Mouse (Mus musculus): ENCODE data around the gene Foxp1.

Foxp1 gene

DNA sequence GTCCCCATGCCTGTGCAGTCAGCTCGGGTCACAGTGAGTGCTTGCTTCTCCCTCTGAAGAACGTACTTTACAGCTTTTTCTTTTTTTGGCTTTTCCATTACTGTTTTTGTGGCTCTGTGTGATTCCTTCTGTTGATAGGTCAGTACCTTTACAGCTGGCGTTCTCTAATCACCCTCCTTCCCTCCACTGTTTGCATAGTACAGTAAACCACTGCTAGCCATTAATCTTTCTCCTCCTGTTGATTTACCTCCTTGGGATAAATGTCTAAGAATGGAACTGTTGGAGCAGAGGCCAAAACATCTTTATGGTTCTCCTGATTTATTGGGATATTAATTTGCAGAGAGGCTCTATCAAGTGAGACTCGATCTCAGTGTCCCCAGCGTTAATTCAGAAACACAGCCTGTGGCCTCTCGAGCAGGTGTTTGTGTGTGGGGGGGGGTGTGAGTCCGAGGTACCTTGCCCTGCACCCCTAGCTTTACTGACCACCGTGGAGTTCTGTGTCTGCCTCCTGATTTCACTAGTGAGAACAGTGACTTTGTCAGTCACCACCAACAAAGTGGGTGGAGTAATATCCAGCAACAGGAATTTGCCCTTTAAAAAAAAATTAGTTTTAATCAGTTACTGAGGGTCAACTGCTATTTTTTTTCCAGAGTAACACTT, 590.5 kb downstream of the Foxp1 start:
- no peak for DNase-seq

DNA sequence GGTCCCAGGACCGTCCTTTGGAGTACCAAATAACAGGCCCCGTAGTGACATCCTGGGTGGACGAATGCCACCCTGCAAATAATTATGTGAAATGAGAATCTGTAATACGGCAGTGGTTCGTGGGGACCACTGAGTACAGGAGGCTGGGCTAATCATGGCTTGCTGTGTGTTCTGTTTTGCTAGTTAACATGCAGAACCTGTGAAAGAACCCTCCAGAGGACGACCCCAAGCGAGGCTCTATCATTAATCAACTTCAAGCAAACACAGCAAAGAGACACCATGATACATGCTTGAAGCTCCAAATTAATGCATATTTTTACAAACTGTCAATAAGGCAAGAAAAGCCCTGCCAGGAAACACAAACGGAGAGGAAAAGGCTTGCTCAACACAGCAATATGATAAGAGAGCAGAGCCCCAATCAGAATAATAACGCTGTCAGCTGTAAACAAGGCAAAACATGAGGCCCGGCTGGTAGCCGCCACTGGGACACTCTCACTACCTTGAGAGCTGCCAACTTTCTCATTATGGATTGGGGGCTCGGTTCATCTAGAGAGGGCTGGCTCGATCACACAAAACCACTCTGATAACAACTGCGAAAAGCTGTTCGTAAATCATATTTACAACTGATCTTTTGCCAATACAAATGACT, 591.7 kb downstream of the Foxp1 start:
- no peak for DNase-seq

DNA sequence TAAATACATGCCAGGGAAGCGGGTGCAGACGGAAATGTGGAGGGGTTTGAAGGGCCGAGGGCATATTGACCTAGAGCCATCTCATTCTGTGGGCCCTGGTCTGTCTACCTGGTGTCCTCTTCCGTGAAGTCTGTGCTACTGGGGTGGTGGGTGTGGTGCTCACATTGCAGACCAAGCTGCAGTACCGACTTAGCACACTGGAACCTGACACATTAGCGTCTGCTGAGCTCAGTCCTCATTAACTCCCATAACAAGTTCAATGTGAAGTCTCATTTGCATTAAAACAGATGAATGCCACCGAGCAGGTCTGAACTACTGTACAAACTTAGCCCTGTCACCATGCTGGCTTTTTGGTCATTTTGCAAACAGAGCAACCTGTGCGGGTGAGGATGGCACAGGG, 594.2 kb downstream of the Foxp1 start:
- DNase-seq: no peak

DNA sequence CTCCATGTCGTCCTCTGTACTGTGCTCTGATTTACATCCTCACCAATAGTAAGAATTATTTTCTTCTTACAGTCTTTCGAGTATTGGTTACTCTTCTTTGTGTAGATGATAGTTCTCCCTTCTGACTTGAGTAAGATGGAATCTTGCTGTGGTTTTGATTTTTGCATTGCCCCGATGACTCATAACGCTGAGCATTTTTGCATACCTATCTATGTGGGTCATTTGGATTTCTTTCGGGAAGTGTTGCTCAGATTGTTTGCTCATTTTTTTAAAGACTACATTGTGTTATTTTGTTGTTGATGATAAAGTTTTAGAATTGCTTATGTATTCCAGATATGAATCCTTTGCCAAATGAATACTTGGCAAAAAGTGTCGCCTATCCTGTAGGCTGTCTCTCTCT, 621.3 kb downstream of the Foxp1 start:
- DNase-seq: no peak

DNA sequence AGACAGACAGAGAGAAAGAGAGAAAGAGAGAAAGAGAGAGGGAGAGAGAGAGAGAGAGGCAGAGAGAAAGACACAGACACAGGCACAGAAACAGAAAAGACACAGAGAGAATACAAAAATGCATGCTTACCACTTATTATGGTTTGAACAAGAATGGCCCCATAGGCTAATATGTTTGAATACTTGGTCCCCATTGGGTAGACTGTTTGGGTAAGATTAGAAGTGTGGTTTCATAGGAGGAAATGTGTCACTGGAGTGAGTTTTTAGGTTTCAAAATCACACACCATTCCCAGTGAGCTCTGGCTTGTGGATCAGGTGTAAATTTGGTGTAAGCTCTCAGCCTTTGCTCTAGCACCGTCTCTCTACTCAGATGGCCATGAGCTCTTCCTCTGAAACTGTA, 644.3 kb downstream of the Foxp1 start:
- DNase-seq: no peak

DNA sequence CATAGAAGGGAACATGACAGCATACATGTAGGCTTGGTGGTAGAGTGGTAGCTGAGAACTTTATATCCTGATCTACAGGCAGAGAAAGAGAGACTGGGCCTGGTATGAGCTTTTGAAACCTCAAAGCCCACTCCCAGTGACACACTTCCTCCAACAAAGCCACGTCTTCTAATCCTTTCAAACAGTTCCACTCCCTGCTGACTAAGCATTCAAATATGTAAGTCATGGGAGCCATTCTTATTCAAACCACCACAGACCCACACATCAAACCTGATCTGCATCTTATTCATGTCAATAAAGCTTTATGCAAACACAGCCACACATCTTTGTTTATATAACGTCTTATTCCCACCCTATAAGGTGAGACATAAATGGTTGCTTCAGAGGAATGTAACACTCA, 646.1 kb downstream of the Foxp1 start:
- no peak for DNase-seq
